Mouse (Mus musculus) forebrain, embryonic 15.5 days (tissue): Measurements from ENCODE around the gene Trdmt1. TPM values are rescaled to one million over a fixed set of nuclear protein-coding genes. Genes with fewer than 3 reads are reported as not detected.

Source experiments
- ATAC-seq: fragments of 200-750 bp; cut with Nextera tagmentation; replicated peaks from 2 replicates; pipeline ENCODE4 v1.8.0; 2017; ENCODE audit warnings: mild to moderate bottlenecking, moderate TSS enrichment, moderate library complexity
- H3K27ac ChIP-seq: fragments of 300-500 bp; sonication (generic); replicated peaks from 2 replicates; pipeline ENCODE4 v1.5.1; 2015; ENCODE audit warnings: mild to moderate bottlenecking, inconsistent platforms
- H3K27me3 ChIP-seq: fragments of 300-500 bp; sonication (generic); 2 replicates; pipeline ENCODE4 v1.6.1; 2015; ENCODE audit warnings: inconsistent platforms
- H3K36me3 ChIP-seq: fragments of 300-500 bp; sonication (generic); 2 replicates; pipeline ENCODE4 v1.6.1; 2015; ENCODE audit warnings: mild to moderate bottlenecking, inconsistent platforms
- H3K4me1 ChIP-seq: fragments of 300-500 bp; sonication (generic); 2 replicates; pipeline ENCODE4 v1.6.1; 2015; ENCODE audit warnings: inconsistent platforms
- H3K4me2 ChIP-seq: fragments of 300-500 bp; sonication (generic); replicated peaks from 2 replicates; pipeline ENCODE4 v1.6.1; 2015; ENCODE audit warnings: mild to moderate bottlenecking, inconsistent platforms
- H3K4me3 ChIP-seq: fragments of 300-500 bp; sonication (generic); 2 replicates; pipeline ENCODE4 v1.5.1; 2015; ENCODE audit warnings: mild to moderate bottlenecking, inconsistent platforms
- H3K9ac ChIP-seq: fragments of 300-500 bp; sonication (generic); replicated peaks from 2 replicates; pipeline ENCODE4 v1.6.1; 2015; ENCODE audit warnings: mild to moderate bottlenecking, inconsistent platforms
- H3K9me3 ChIP-seq: fragments of 300-500 bp; sonication (generic); 2 replicates; pipeline ENCODE4 v1.6.1; 2016; ENCODE audit warnings: inconsistent platforms
- WGBS: fragments of 180-500 bp; shearing (Covaris S2); methylation state at CpG from one replicate; pipeline ENCODE4 v1.1.7; 2015; ENCODE audit warnings: mixed read lengths; 5-methylcytosine and 5-hydroxymethylcytosine counted together
- polyA plus RNA-seq: library from polyadenylated mRNA; unstranded; fragments of >200 nt; fragmentation: Nextera tagmentation; extraction: Ambion mirVana; gene quantifications from 2 replicates; pipeline ENCODE4 v1.2.1, GENCODE M21; 2015

Trdmt1 gene
- polyA plus RNA-seq, 1 experiment from 2014 or later: 8.7 TPM

DNA sequence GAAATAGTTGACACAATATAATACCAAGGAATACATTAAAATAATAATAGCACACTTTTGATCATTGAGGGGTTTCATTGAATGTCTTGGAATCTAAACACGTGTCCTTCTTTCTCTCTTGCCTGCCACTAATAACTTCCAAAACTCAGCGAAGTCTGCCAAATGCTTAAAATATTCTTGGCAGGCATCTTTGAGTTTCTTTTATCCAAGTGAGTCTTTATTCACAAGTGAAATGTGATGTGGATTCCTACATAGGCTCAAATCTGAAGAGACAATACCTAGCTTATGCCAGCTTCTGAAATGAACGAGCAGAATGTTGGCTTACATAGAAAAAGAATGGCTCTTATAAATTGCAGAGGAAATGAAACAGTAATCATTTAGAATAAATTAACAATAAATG, 4.3 kb upstream of the Trdmt1 start:
- H3K36me3 ChIP-seq: no peaks in the 10 kb centered on the region
- no peak overlapping the region for H3K27ac ChIP-seq
- WGBS: 39% methylated on average over 3 of the region's 3 CpGs
- H3K4me3 ChIP-seq: no peak overlapping the region
- H3K4me1 ChIP-seq: peaks cover 14% of the 10 kb centered on the region
- no peak overlapping the region for H3K9ac ChIP-seq
- ATAC-seq: no peak
- H3K4me2 ChIP-seq: no peak overlapping the region
- no peaks in the 10 kb centered on the region for H3K9me3 ChIP-seq
- H3K27me3 ChIP-seq: no peaks in the 10 kb centered on the region

DNA sequence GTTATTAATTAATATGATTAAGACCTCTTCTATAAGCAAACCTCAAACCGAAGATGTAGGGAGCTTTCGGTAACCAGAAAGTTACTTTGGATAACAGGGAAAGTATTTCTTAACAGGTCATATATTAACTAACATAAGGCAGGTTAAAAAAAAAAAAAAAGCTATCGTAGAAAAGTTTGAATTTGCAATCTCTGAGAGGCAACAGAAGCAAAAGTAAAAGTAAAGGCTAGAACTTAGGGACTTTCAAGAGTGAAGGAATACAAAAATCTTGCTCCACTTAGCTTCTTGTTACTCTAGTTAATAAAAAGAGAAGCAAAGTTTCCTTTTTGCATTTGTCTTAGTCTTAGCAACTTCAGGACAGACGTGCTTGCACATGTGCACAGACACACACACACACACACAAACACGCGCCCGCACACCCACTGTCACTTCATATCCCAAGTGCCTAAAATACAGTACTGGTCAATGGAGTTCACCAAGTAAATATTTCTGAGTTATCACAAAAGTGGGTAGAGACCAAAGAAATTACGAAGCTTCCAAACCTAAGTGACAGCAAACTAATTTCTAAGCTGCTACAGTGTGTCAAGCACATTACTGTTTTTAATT, 846 bp downstream of the Trdmt1 start:
- ATAC-seq: peak; percentile 20; the same call in 1 of the 2 replicates
- H3K9me3 ChIP-seq: no peaks in the 10 kb centered on the region
- 32% methylated on average over 8 of the region's 8 CpGs for WGBS

DNA sequence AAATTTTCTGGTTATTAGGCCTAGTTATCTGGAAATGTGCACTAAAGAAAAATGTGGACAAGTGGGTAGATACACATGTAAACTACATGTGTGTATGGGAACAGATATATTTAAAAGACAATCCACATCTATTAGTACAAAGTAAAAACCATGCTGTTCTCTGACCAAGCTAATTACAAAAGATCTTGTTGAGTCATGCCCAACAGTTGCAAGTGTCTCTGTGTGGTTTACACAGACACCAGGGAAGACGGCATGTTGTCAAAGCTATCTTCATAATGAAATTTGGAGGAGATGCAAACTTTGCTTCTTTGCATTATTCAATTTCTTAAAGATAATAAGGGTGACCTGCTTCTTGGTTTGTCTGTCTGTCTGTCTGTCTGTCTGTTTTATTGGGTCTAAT, 4.6 kb downstream of the Trdmt1 start:
- H3K27me3 ChIP-seq: no peaks in the 10 kb centered on the region
- no peaks in the 10 kb centered on the region for H3K36me3 ChIP-seq
- no peak overlapping the region for H3K4me3 ChIP-seq
- no peak overlapping the region for H3K27ac ChIP-seq
- H3K4me1 ChIP-seq: peaks cover 8% of the 10 kb centered on the region
- no peak overlapping the region for H3K9ac ChIP-seq
- no peaks in the 10 kb centered on the region for H3K9me3 ChIP-seq
- 90% methylated on average over 1 of the region's 1 CpGs for WGBS
- no peak overlapping the region for H3K4me2 ChIP-seq
- no peak for ATAC-seq

More for the DNA sequence above, 846 bp downstream of the Trdmt1 start:
- peaks cover 13% of the 10 kb centered on the region for H3K4me1 ChIP-seq
- H3K27ac ChIP-seq: peak overlapping the region; percentile 94
- peak overlapping the region; percentile 49 for H3K4me2 ChIP-seq
- H3K36me3 ChIP-seq: no peaks in the 10 kb centered on the region
- H3K4me3 ChIP-seq: peak overlapping the region; percentile 65
- H3K27me3 ChIP-seq: no peaks in the 10 kb centered on the region
- H3K9ac ChIP-seq: peak overlapping the region; percentile 78

DNA sequence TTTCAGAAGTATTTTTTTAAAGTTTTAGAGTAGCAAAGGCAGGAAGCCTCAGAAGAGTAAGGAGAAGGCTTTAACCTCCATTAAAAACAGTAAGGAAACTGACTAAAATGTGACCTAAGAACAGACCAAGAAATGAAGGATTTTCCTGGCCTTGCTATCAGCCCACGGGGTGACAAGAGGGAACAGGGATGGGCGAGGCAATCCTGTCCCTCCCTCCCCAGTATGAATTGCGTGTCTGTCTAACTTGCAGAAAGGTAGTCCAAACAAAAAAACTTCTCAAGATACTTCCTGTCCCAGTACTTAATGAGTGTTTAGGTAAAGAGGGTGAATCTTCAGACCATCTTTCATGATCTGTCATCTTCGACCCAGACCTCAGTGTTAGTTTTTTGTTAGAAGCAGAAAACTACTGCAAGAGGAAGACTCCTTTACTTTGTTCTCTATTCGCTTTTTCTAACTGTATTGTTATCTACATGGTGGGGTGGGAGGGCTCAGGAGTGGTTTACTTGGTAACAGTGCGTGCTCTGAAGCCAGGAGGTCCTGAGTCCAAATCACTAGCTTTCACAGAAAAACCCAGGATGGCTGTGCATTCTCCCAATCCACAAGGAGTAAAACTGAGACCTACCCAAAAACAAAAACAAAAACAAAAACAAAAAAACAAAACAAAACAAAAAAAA, 5.6 kb downstream of the Trdmt1 start:
- H3K4me2 ChIP-seq: no peak overlapping the region
- no peak for ATAC-seq
- no peak overlapping the region for H3K9ac ChIP-seq
- peaks cover 3% of the 10 kb centered on the region; the same call in 1 of the 2 replicates for H3K4me1 ChIP-seq
- no peaks in the 10 kb centered on the region for H3K9me3 ChIP-seq
- WGBS: 81% methylated on average over 6 of the region's 6 CpGs
- no peaks in the 10 kb centered on the region for H3K27me3 ChIP-seq
- H3K27ac ChIP-seq: no peak overlapping the region
- no peaks in the 10 kb centered on the region for H3K36me3 ChIP-seq
- no peak overlapping the region for H3K4me3 ChIP-seq

DNA sequence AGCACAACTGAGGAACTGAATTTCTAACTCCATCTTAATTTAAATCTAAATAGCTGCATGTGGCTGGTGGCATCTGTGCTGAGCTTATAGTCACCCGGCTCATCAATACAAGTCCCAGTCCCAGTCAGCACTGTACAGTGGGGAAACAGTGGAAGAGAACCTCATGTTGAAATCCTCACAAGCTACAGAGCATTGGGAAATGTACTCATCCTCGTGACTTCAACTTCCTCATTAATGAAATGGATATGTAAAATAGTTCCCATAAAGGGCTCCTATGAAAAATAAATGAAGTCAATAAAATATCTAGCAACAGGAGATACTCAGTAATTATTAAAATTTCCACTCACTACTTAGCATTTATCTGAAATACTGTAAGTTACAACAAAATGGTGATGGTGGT, 6.2 kb downstream of the Trdmt1 start:
- WGBS: 79% methylated on average over 2 of the region's 2 CpGs
- Histone ChIP-seq H3K4me3 (no peak overlapping the region), H3K9me3 (no peaks in the 10 kb centered on the region), H3K4me2 (no peak overlapping the region), H3K27me3 (no peaks in the 10 kb centered on the region), H3K4me1 (no peaks in the 10 kb centered on the region), H3K9ac (no peak overlapping the region), H3K36me3 (no peaks in the 10 kb centered on the region), H3K27ac (no peak overlapping the region)
- ATAC-seq: no peak

DNA sequence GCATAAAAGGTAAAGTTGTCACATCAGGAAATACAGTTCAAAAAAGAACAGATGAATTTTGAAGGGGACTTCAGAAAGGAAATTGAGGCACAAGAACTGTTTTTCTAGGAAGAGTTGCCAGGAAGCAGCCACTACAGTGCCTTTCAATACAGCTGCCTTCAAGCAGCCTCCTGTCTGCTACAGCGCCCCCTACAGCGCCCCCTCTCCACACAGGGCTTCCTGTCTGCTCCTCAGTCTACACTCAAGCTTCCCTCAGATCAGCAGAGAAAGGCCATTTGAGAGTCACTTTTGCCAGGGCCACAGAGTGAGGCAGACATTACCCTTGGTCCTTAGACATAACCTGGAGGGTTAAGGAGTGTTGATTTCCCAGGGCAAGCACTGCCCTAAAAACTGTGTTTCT, 6.7 kb downstream of the Trdmt1 start:
- H3K36me3 ChIP-seq: no peaks in the 10 kb centered on the region
- H3K9me3 ChIP-seq: no peaks in the 10 kb centered on the region
- no peaks in the 10 kb centered on the region for H3K4me1 ChIP-seq
- H3K4me2 ChIP-seq: no peak overlapping the region
- no peak overlapping the region for H3K9ac ChIP-seq
- WGBS: 24% methylated on average over 2 of the region's 2 CpGs
- no peak overlapping the region for H3K4me3 ChIP-seq
- H3K27me3 ChIP-seq: no peaks in the 10 kb centered on the region
- ATAC-seq: no peak
- H3K27ac ChIP-seq: no peak overlapping the region

DNA sequence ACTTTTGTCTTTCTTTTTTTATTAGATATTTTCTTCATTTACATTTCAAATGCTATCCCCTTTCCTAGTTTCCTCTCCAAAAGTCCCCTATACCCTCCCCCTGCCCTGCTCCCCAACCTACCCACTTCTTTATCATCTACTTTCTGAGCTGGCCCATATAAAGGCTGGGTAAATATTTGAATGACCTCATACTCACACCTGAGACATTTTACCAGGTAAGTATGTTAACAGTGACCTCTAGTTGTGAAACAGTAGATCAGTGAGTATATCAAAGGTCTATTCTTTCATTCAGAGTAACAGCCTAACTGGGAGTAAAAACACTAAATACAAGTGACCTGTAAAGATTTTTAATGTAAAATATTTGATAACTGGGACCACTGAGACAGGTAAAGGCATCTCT, 7.7 kb downstream of the Trdmt1 start:
- H3K4me1 ChIP-seq: no peaks in the 10 kb centered on the region
- ATAC-seq: no peak
- no peaks in the 10 kb centered on the region for H3K36me3 ChIP-seq
- H3K4me2 ChIP-seq: no peak overlapping the region
- H3K27me3 ChIP-seq: no peaks in the 10 kb centered on the region
- H3K27ac ChIP-seq: no peak overlapping the region
- H3K9ac ChIP-seq: no peak overlapping the region
- no peaks in the 10 kb centered on the region for H3K9me3 ChIP-seq
- H3K4me3 ChIP-seq: no peak overlapping the region

DNA sequence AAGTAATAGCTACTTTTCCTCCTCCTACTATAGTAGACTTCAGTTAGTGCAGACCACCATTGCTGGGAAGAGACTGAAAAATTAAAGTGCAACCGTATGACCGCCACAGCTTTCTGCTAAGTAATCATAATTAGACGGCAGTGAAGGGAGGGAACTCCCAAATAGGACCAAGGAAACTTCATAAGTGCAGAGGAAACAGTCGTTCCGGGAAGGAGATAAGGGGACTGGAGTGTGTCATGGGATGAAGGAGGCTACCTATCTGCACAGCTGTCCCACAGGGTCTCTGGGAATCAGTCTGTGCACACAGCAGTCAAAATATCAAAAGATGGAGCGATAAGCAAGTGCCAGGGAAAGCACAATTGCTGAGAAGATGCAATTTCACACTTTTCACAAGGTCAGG, 13.8 kb downstream of the Trdmt1 start:
- no peak overlapping the region for H3K9ac ChIP-seq
- no peaks in the 10 kb centered on the region for H3K4me1 ChIP-seq
- H3K9me3 ChIP-seq: no peaks in the 10 kb centered on the region
- no peak overlapping the region for H3K27ac ChIP-seq
- no peak overlapping the region for H3K4me3 ChIP-seq
- H3K36me3 ChIP-seq: no peaks in the 10 kb centered on the region
- H3K4me2 ChIP-seq: no peak overlapping the region
- 89% methylated on average over 6 of the region's 6 CpGs for WGBS
- no peaks in the 10 kb centered on the region for H3K27me3 ChIP-seq
- ATAC-seq: no peak

DNA sequence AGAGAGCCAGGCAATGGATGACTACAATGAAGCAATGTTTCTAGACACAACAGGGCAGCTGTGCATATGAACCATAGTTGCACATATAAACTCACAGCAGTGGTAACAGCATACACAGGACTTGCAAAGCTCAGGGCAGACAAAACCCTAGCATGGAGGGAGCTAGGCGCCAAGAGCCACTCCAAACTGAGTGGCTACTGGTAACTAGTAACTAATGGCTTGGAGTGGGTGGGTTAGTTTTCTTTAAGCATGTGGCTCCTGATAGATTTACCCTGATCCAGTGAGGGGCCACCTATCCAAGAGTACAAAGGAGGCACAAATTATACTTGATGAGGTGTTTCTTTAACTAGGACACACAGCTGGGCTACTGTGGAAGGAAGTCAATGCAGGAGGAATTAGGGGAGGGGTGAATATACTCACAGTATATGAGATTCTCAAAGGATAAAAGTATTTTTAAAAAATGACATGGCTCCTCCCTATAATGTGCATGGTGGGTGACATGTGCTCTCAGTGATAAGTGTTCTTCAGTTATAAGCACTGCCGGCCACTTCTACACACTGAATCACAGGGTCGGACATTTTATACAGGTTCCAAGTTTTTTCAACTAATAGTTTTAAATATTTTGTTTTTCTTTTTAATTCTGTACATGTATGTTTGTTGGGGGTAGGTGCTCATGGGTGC, 15.1 kb downstream of the Trdmt1 start:
- WGBS: 92% methylated on average over 3 of the region's 3 CpGs
- H3K9me3 ChIP-seq: no peaks in the 10 kb centered on the region
- ATAC-seq: no peak

DNA sequence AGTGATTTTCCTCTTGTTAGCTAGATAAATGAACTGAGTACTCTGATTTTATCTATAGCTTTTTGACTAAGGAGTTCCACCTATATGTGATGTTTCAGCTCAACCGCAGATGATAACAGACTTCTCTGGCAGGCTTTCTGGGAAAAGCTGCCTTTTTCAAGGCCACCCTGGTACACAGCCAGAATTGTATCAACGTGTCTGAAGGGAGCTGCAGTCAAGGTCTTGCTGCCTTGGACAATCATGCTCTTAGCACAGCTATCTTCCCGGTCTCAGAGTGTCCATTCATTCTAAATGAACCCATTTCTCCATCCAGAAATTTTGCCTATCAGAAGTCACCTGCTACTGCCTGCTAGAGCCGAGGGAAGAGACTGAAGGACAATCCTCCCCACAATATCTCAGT, 16.9 kb downstream of the Trdmt1 start:
- Histone ChIP-seq H3K9me3 (no peaks in the 10 kb centered on the region), H3K27me3 (no peaks in the 10 kb centered on the region), H3K4me1 (0 out of 2 replicates have a peak, but pooled peaks cover 9% of the 10 kb centered on the region), H3K4me3 (no peak overlapping the region), H3K36me3 (no peaks in the 10 kb centered on the region), H3K4me2 (no peak overlapping the region), H3K27ac (no peak overlapping the region), H3K9ac (no peak overlapping the region)
- 72% methylated on average over 4 of the region's 4 CpGs for WGBS
- no peak for ATAC-seq

More for the DNA sequence above, 15.1 kb downstream of the Trdmt1 start:
- Histone ChIP-seq H3K27me3 (no peaks in the 10 kb centered on the region), H3K27ac (no peak overlapping the region), H3K4me2 (no peak overlapping the region), H3K36me3 (no peaks in the 10 kb centered on the region), H3K4me1 (no peaks in the 10 kb centered on the region), H3K4me3 (no peak overlapping the region), H3K9ac (no peak overlapping the region)

DNA sequence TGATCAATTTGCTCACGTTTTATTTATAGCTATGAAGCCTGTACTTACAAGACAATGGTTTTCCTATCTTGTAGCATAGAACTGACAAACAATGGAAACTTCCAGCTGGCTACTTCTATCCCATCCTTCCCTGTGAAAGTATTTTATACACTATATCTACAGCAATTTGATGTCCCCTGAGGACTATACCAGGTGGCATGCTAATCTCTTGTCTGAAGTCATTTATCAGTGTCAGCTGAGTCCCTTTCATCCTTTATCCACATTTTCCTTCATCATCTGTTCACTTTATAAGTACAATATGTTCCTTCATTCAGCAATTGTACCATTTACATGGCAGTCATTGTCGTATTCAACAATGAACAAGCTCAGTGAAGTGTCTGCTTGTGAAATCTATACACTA, 17.3 kb downstream of the Trdmt1 start:
- 41% methylated on average over 2 of the region's 2 CpGs for WGBS
- Histone ChIP-seq H3K9me3 (no peaks in the 10 kb centered on the region), H3K4me1 (peaks cover 9% of the 10 kb centered on the region; the same call in 1 of the 2 replicates), H3K9ac (no peak overlapping the region), H3K27ac (no peak overlapping the region), H3K4me2 (no peak overlapping the region), H3K36me3 (no peaks in the 10 kb centered on the region), H3K4me3 (no peak overlapping the region), H3K27me3 (no peaks in the 10 kb centered on the region)
- ATAC-seq: no peak

DNA sequence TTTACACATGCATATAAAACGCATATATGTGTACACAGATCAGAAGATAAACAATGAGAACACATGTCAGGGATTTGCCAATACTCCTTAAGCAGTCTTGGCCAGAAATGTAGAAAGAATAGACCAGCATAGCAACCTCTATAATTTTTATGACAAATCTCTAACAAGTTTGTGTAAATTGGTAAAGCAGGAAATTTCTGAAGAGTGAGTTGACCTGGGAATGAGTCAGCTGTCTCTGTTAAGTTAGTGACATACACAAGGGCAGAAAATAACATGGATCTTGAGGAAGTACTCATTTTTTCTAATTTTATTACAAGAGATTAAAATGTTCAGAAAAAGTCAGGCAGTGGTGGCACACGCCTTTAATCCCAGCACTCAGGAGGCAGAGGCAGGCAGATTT, 18.3 kb downstream of the Trdmt1 start:
- WGBS: 86% methylated on average over 2 of the region's 2 CpGs
- no peaks in the 10 kb centered on the region for H3K36me3 ChIP-seq
- no peaks in the 10 kb centered on the region for H3K27me3 ChIP-seq
- ATAC-seq: no peak
- H3K9me3 ChIP-seq: no peaks in the 10 kb centered on the region
- H3K9ac ChIP-seq: no peak overlapping the region
- no peak overlapping the region for H3K27ac ChIP-seq
- no peak overlapping the region for H3K4me3 ChIP-seq
- peaks cover 9% of the 10 kb centered on the region; the same call in 1 of the 2 replicates for H3K4me1 ChIP-seq
- no peak overlapping the region for H3K4me2 ChIP-seq
